Mouse (Mus musculus) erythroblast, embryonic 14.5 days (primary cell): Measurements from ENCODE around the gene Olfr153.

Experiments
- GATA1 ChIP-seq: IDR thresholded peaks from 2 replicates; pipeline ENCODE4 v1.6.1; 2012; ENCODE audit warnings: low read length, inconsistent platforms, mixed read lengths
- TAL1 ChIP-seq: IDR thresholded peaks from 3 replicates; pipeline ENCODE4 v1.6.1; 2012; ENCODE audit warnings: low read length, inconsistent platforms, mixed read lengths

- no peak for TF ChIP-seq TAL1
- no peak for TF ChIP-seq GATA1
These were observed 49.3 kb upstream of the Olfr153 start for GRCm38 (mm10) chr2:87482276-87482675.
